Mouse (Mus musculus): ENCODE measurements at regions not wholly inside any gene's neighbourhood (a gene's known extent, or its start where the extent isn't known, plus 50 kb on each side); places are given as distances from the start of the nearest gene placed in this dataset.

GRCm38 (mm10) chr13:54847764-54848183 lies 58.6 kb downstream of the Tspan17 start:
- no peak overlapping the region for H3K4me3 ChIP-seq (replicated peaks; ENCODE audit: low read depth, low read length)
- no peak overlapping the region for H3K9ac ChIP-seq (replicated peaks; ENCODE audit: low read length)
- ATAC-seq (ENCODE audit: low FRiP score, low TSS enrichment) (peak; percentile 40; the same call in 1 of the 2 replicates), DNase-seq (no peak)
- H3K9me3 ChIP-seq (ENCODE audit: control insufficient read depth, low read length): no peaks in the 10 kb centered on the region
- H3K4me2 ChIP-seq (ENCODE audit: low read length): no peak overlapping the region
- WGBS: 35% methylated on average over 3 of the region's 3 CpGs
- H3K36me3 ChIP-seq (ENCODE audit: control insufficient read depth, insufficient read depth, low read length): no peaks in the 10 kb centered on the region
- H3K27me3 ChIP-seq (ENCODE audit: control insufficient read depth, insufficient read depth, low read length): no peaks in the 10 kb centered on the region
- 0 out of 2 replicates have a peak overlapping the region, but pooled peaks have one; percentile 38 for H3K27ac ChIP-seq (replicated peaks; ENCODE audit: low read depth, low read length)
- no peaks in the 10 kb centered on the region for H3K4me1 ChIP-seq (ENCODE audit: control insufficient read depth, insufficient read depth, low read length)

- ATAC-seq (ENCODE audit: low FRiP score, low TSS enrichment) (no peak), DNase-seq (no peak)
- Histone ChIP-seq H3K27me3 (ENCODE audit: control insufficient read depth, insufficient read depth, low read length) (peaks cover 4% of the 10 kb centered on the region; the same call in 1 of the 2 replicates), H3K27ac (replicated peaks; ENCODE audit: low read depth, low read length) (no peak overlapping the region), H3K4me3 (replicated peaks; ENCODE audit: low read depth, low read length) (no peak overlapping the region), H3K9ac (replicated peaks; ENCODE audit: low read length) (no peak overlapping the region), H3K9me3 (ENCODE audit: control insufficient read depth, low read length) (no peaks in the 10 kb centered on the region), H3K36me3 (ENCODE audit: control insufficient read depth, insufficient read depth, low read length) (no peaks in the 10 kb centered on the region), H3K4me2 (ENCODE audit: low read length) (no peak overlapping the region), H3K4me1 (ENCODE audit: control insufficient read depth, insufficient read depth, low read length) (peaks cover 8% of the 10 kb centered on the region; the same call in 1 of the 2 replicates)
- 60% methylated on average over 4 of the region's 4 CpGs for WGBS
These were observed 62.0 kb downstream of the Tspan17 start for GRCm38 (mm10) chr13:54851131-54851530.

- no peak for ATAC-seq (ENCODE audit: low FRiP score, low TSS enrichment)
- no peaks in the 10 kb centered on the region for H3K9me3 ChIP-seq (ENCODE audit: control insufficient read depth, low read length)
- H3K9ac ChIP-seq (replicated peaks; ENCODE audit: low read length): no peak overlapping the region
- peaks cover 8% of the 10 kb centered on the region; the same call in 1 of the 2 replicates for H3K4me1 ChIP-seq (ENCODE audit: control insufficient read depth, insufficient read depth, low read length)
- H3K4me2 ChIP-seq (ENCODE audit: low read length): no peak overlapping the region
- DNase-seq: no peak
- H3K27me3 ChIP-seq (ENCODE audit: control insufficient read depth, insufficient read depth, low read length): peaks cover 4% of the 10 kb centered on the region; the same call in 1 of the 2 replicates
- WGBS: 20% methylated on average over 14 of the region's 14 CpGs
- H3K36me3 ChIP-seq (ENCODE audit: control insufficient read depth, insufficient read depth, low read length): no peaks in the 10 kb centered on the region
- no peak overlapping the region for H3K4me3 ChIP-seq (replicated peaks; ENCODE audit: low read depth, low read length)
- 0 out of 2 replicates have a peak overlapping the region, but pooled peaks have one; percentile 32 for H3K27ac ChIP-seq (replicated peaks; ENCODE audit: low read depth, low read length)
These were observed 66.4 kb downstream of the Tspan17 start for GRCm38 (mm10) chr13:54855333-54856238.

- H3K9me3 ChIP-seq (ENCODE audit: control insufficient read depth, low read length): no peaks in the 10 kb centered on the region
- H3K27ac ChIP-seq (replicated peaks; ENCODE audit: low read depth, low read length): no peak overlapping the region
- ATAC-seq (ENCODE audit: low FRiP score, low TSS enrichment): no peak
- H3K9ac ChIP-seq (replicated peaks; ENCODE audit: low read length): no peak overlapping the region
- no peak for DNase-seq
- H3K4me1 ChIP-seq (ENCODE audit: control insufficient read depth, insufficient read depth, low read length): peaks cover 9% of the 10 kb centered on the region; the same call in 1 of the 2 replicates
- no peaks in the 10 kb centered on the region for H3K36me3 ChIP-seq (ENCODE audit: control insufficient read depth, insufficient read depth, low read length)
- no peak overlapping the region for H3K4me2 ChIP-seq (ENCODE audit: low read length)
- no peaks in the 10 kb centered on the region for H3K27me3 ChIP-seq (ENCODE audit: control insufficient read depth, insufficient read depth, low read length)
- 89% methylated on average over 4 of the region's 4 CpGs for whole genome bisulfite sequencing
- no peak overlapping the region for H3K4me3 ChIP-seq (replicated peaks; ENCODE audit: low read depth, low read length)
These were observed 73.8 kb downstream of the Tspan17 start for GRCm38 (mm10) chr13:54862931-54863330.

- DNase-seq: peak; percentile 83
- no peaks in the 10 kb centered on the region for H3K27me3 ChIP-seq (ENCODE audit: control insufficient read depth, insufficient read depth, low read length)
- peak overlapping the region; percentile 45; the same call in 1 of the 2 replicates for H3K27ac ChIP-seq (replicated peaks; ENCODE audit: low read depth, low read length)
- H3K9me3 ChIP-seq (ENCODE audit: control insufficient read depth, low read length): no peaks in the 10 kb centered on the region
- peaks cover 9% of the 10 kb centered on the region; the same call in 1 of the 2 replicates for H3K4me1 ChIP-seq (ENCODE audit: control insufficient read depth, insufficient read depth, low read length)
- no peak overlapping the region for H3K4me3 ChIP-seq (replicated peaks; ENCODE audit: low read depth, low read length)
- no peak for ATAC-seq (ENCODE audit: low FRiP score, low TSS enrichment)
- no peak overlapping the region for H3K4me2 ChIP-seq (ENCODE audit: low read length)
- no peak overlapping the region for H3K9ac ChIP-seq (replicated peaks; ENCODE audit: low read length)
- WGBS: 42% methylated on average over 10 of the region's 10 CpGs
- no peaks in the 10 kb centered on the region for H3K36me3 ChIP-seq (ENCODE audit: control insufficient read depth, insufficient read depth, low read length)
These were observed 74.9 kb downstream of the Tspan17 start for GRCm38 (mm10) chr13:54864048-54864447.

- H3K4me2 ChIP-seq (ENCODE audit: low read length): no peak overlapping the region
- WGBS: 22% methylated on average over 12 of the region's 12 CpGs
- H3K36me3 ChIP-seq (ENCODE audit: control insufficient read depth, insufficient read depth, low read length): no peaks in the 10 kb centered on the region
- H3K4me3 ChIP-seq (replicated peaks; ENCODE audit: low read depth, low read length): no peak overlapping the region
- DNase-seq: peak; percentile 51
- no peaks in the 10 kb centered on the region for H3K27me3 ChIP-seq (ENCODE audit: control insufficient read depth, insufficient read depth, low read length)
- H3K27ac ChIP-seq (replicated peaks; ENCODE audit: low read depth, low read length): peak overlapping the region; percentile 37; the same call in 1 of the 2 replicates
- H3K9me3 ChIP-seq (ENCODE audit: control insufficient read depth, low read length): no peaks in the 10 kb centered on the region
- ATAC-seq (ENCODE audit: low FRiP score, low TSS enrichment): no peak
- H3K4me1 ChIP-seq (ENCODE audit: control insufficient read depth, insufficient read depth, low read length): peaks cover 35% of the 10 kb centered on the region
- H3K9ac ChIP-seq (replicated peaks; ENCODE audit: low read length): no peak overlapping the region
These were observed 77.2 kb upstream of the Unc5a start for GRCm38 (mm10) chr13:54872004-54872403.

GRCm38 (mm10) chr13:54873882-54874281 lies 75.3 kb upstream of the Unc5a start:
- 22% methylated on average over 9 of the region's 9 CpGs for WGBS

GRCm38 (mm10) chr13:54874291-54875200 lies 74.7 kb upstream of the Unc5a start:
- Histone ChIP-seq H3K27me3 (ENCODE audit: control insufficient read depth, insufficient read depth, low read length) (no peaks in the 10 kb centered on the region), H3K9ac (replicated peaks; ENCODE audit: low read length) (peak overlapping the region; percentile 50), H3K4me3 (replicated peaks; ENCODE audit: low read depth, low read length) (peak overlapping the region; percentile 23), H3K27ac (replicated peaks; ENCODE audit: low read depth, low read length) (peak overlapping the region; percentile 85), H3K9me3 (ENCODE audit: control insufficient read depth, low read length) (no peaks in the 10 kb centered on the region), H3K36me3 (ENCODE audit: control insufficient read depth, insufficient read depth, low read length) (no peaks in the 10 kb centered on the region), H3K4me2 (ENCODE audit: low read length) (peak overlapping the region; percentile 48), H3K4me1 (ENCODE audit: control insufficient read depth, insufficient read depth, low read length) (peaks cover 35% of the 10 kb centered on the region)
- under 1% methylated on average over 37 of the region's 38 CpGs for WGBS
- DNase-seq (peak; percentile 82), ATAC-seq (ENCODE audit: low FRiP score, low TSS enrichment) (peak; percentile 79)

More at GRCm38 (mm10) chr13:54873882-54874281, 75.3 kb upstream of the Unc5a start:
- peak overlapping the region; percentile 23; the same call in 1 of the 2 replicates for H3K4me3 ChIP-seq (replicated peaks; ENCODE audit: low read depth, low read length)
- H3K4me2 ChIP-seq (ENCODE audit: low read length): peak overlapping the region; percentile 48
- H3K27ac ChIP-seq (replicated peaks; ENCODE audit: low read depth, low read length): peak overlapping the region; percentile 85
- H3K36me3 ChIP-seq (ENCODE audit: control insufficient read depth, insufficient read depth, low read length): no peaks in the 10 kb centered on the region
- H3K27me3 ChIP-seq (ENCODE audit: control insufficient read depth, insufficient read depth, low read length): no peaks in the 10 kb centered on the region
- ATAC-seq (ENCODE audit: low FRiP score, low TSS enrichment) (no peak), DNase-seq (no peak)
- H3K9me3 ChIP-seq (ENCODE audit: control insufficient read depth, low read length): no peaks in the 10 kb centered on the region
- peak overlapping the region; percentile 50 for H3K9ac ChIP-seq (replicated peaks; ENCODE audit: low read length)
- peaks cover 35% of the 10 kb centered on the region for H3K4me1 ChIP-seq (ENCODE audit: control insufficient read depth, insufficient read depth, low read length)
